Mouse (Mus musculus) neural tube, embryonic 10.5 days (tissue): ENCODE data around the gene Pitpnc1.

Experiments used
- DNase-seq: peaks from one replicate; pipeline ENCODE4 v3.0.0-alpha.2; 2017; ENCODE audit warnings: low spot score; ENCODE audit errors: extremely low spot score

The Pitpnc1 gene

GRCm38 (mm10) chr11:107408886-107409285 is 61.6 kb downstream of the Pitpnc1 start:
- no peak for DNase-seq

- DNase-seq, result no peak
These were observed 62.8 kb downstream of the Pitpnc1 start for GRCm38 (mm10) chr11:107407698-107408097.

GRCm38 (mm10) chr11:107405606-107406333 is 64.7 kb downstream of the Pitpnc1 start:
- no peak for DNase-seq

GRCm38 (mm10) chr11:107403309-107403708 is 67.2 kb downstream of the Pitpnc1 start:
- no peak for DNase-seq

GRCm38 (mm10) chr11:107401839-107402590 is 68.5 kb downstream of the Pitpnc1 start:
- no peak for DNase-seq

- DNase-seq, result no peak
These were observed 69.7 kb downstream of the Pitpnc1 start for GRCm38 (mm10) chr11:107400826-107401225.

GRCm38 (mm10) chr11:107400005-107400404 is 70.5 kb downstream of the Pitpnc1 start:
- no peak for DNase-seq

GRCm38 (mm10) chr11:107397326-107397998 is 73.0 kb downstream of the Pitpnc1 start:
- no peak for DNase-seq

GRCm38 (mm10) chr11:107394245-107394644 is 76.3 kb downstream of the Pitpnc1 start:
- no peak for DNase-seq

- DNase-seq, result no peak
These were observed 76.7 kb downstream of the Pitpnc1 start for GRCm38 (mm10) chr11:107393828-107394165.

GRCm38 (mm10) chr11:107393154-107393827 is 77.2 kb downstream of the Pitpnc1 start:
- DNase-seq, result no peak

GRCm38 (mm10) chr11:107390540-107390939 is 80.0 kb downstream of the Pitpnc1 start:
- DNase-seq, result no peak

GRCm38 (mm10) chr11:107390001-107390400 is 80.5 kb downstream of the Pitpnc1 start:
- no peak for DNase-seq

GRCm38 (mm10) chr11:107386481-107386880 is 84.0 kb downstream of the Pitpnc1 start:
- no peak for DNase-seq

GRCm38 (mm10) chr11:107385306-107385705 is 85.2 kb downstream of the Pitpnc1 start:
- DNase-seq, result peak; percentile 39

- DNase-seq, result no peak
These were observed 86.5 kb downstream of the Pitpnc1 start for GRCm38 (mm10) chr11:107383985-107384384.

GRCm38 (mm10) chr11:107379965-107380364 is 90.5 kb downstream of the Pitpnc1 start:
- DNase-seq, result no peak

- no peak for DNase-seq
These were observed 91.2 kb downstream of the Pitpnc1 start for GRCm38 (mm10) chr11:107379089-107379845.

GRCm38 (mm10) chr11:107377326-107377725 is 93.2 kb downstream of the Pitpnc1 start:
- no peak for DNase-seq

- peak; percentile 42 for DNase-seq
These were observed 94.2 kb downstream of the Pitpnc1 start for GRCm38 (mm10) chr11:107376272-107376671.

GRCm38 (mm10) chr11:107375816-107376215 is 94.7 kb downstream of the Pitpnc1 start:
- no peak for DNase-seq
